Mouse (Mus musculus) spleen, adult 2 months (tissue): Measurements from ENCODE around the gene Cnpy1. TPM values are rescaled to one million over a fixed set of nuclear protein-coding genes. Genes with fewer than 3 reads are reported as not detected.

Source experiments
- DNase-seq, 2 experiments: peaks; one replicate each; pipeline versions ENCODE4 v3.0.0 to v3.0.0-alpha.2; 2012 to 2021; ENCODE audit warnings: low spot score in 2 of 2, low read depth in 1 of 2
- H3K27ac ChIP-seq: fragments of 200-500 bp; 2 replicates; pipeline ENCODE4 v1.5.1; 2012; ENCODE audit warnings: low read length, inconsistent platforms; ENCODE audit not compliant: insufficient read depth
- H3K27me3 ChIP-seq: fragments of 200-500 bp; 2 replicates; pipeline ENCODE4 v1.6.1; 2012; ENCODE audit warnings: mild to moderate bottlenecking, moderate library complexity, low read length, inconsistent platforms; ENCODE audit not compliant: control insufficient read depth, insufficient read depth
- H3K36me3 ChIP-seq: fragments of 200-500 bp; 2 replicates; pipeline ENCODE4 v1.6.1; 2012; ENCODE audit warnings: mild to moderate bottlenecking, low read length, inconsistent platforms; ENCODE audit not compliant: control insufficient read depth, insufficient read depth
- H3K4me1 ChIP-seq: fragments of 200-500 bp; 2 replicates; pipeline ENCODE4 v1.6.1; 2011; ENCODE audit warnings: inconsistent platforms; ENCODE audit not compliant: control insufficient read depth, insufficient read depth, insufficient read length
- H3K4me3 ChIP-seq: fragments of 200-500 bp; 2 replicates; pipeline ENCODE4 v1.5.1; 2011; ENCODE audit warnings: mild to moderate bottlenecking, inconsistent platforms; ENCODE audit not compliant: insufficient read depth, insufficient read length; ENCODE audit errors: extremely low read depth
- CTCF ChIP-seq: fragments of 200-500 bp; IDR thresholded peaks from 2 replicates; pipeline ENCODE4 v1.5.1; 2011; ENCODE audit warnings: mild to moderate bottlenecking, inconsistent platforms; ENCODE audit not compliant: insufficient read depth, insufficient read length, insufficient replicate concordance; ENCODE audit errors: extremely low read depth
- POLR2A ChIP-seq: fragments of 200-500 bp; IDR thresholded peaks from 2 replicates; pipeline ENCODE4 v1.6.1; 2011; ENCODE audit warnings: low read depth, low read length, inconsistent platforms
- WGBS: fragments of 180-500 bp; shearing (Covaris S2); methylation state at CpG from one replicate; pipeline ENCODE4 v1.1.7; 2018; 5-methylcytosine and 5-hydroxymethylcytosine counted together
- polyA plus RNA-seq: library from polyadenylated mRNA; depleted of rRNA; stranded (reverse); fragments of >200 nt; gene quantifications from 2 replicates; pipeline ENCODE4 v1.2.3, GENCODE M21; 2012

Gene Cnpy1
- polyA plus RNA-seq, 1 experiment, result not detected

GRCm38 (mm10) chr5:28241423-28241822 lies 4.2 kb downstream of the Cnpy1 start:
- TF ChIP-seq CTCF (no peak), POLR2A (no peak)
- no peaks in the 10 kb centered on the region for H3K27me3 ChIP-seq
- WGBS, result 85% methylated on average over 4 of the region's 4 CpGs

DNA sequence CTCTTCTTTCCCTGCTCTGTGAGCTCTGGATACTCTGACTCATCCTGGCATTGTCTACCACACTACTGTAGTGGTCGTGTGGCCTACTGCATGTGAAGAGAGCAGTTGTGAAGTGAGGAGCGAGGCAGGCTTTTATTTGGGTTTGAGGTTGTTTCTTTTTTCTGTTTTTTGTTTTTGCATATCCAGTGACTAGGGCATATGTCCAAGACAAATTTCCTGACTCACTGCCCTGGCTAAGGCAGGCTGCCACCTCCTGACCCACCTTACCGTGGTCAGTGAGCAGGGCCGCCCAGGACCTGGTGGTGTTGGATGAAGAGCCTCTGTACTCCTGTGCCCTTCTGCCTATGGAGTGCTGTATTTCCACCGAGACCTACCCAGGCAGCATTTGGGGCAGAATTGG lies 5.8 kb downstream of the Cnpy1 start:
- Histone ChIP-seq H3K4me1 (no peaks in the 10 kb centered on the region), H3K4me3 (no peak overlapping the region), H3K36me3 (no peaks in the 10 kb centered on the region), H3K27me3 (no peaks in the 10 kb centered on the region), H3K27ac (no peak overlapping the region)
- WGBS, result 81% methylated on average over 5 of the region's 5 CpGs
- TF ChIP-seq CTCF (no peak), POLR2A (no peak)
- no peak for DNase-seq

More at GRCm38 (mm10) chr5:28241423-28241822, 4.2 kb downstream of the Cnpy1 start:
- no peak for DNase-seq
- H3K27ac ChIP-seq, result no peak overlapping the region
- H3K4me3 ChIP-seq, result no peak overlapping the region
- H3K4me1 ChIP-seq, result no peaks in the 10 kb centered on the region
- H3K36me3 ChIP-seq, result no peaks in the 10 kb centered on the region

DNA sequence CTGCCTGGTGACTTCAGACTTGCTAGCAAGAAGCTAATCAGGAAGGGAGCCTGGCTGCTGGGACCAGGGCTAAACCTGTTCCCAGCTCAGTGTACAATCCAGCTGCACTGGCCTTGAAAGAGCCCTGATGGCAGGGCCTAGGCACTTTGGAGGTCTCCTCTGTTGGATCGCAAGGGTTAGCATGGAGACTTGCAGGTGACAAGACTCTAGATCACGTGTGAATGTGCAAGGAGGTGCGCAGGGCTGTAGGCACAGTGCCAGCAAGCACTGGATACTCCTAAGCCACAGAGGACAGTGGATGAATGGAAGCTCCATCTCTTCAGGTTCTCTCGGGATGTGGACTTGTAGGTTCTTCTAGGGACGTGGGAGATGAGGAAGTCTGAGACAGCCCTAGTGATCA lies 6.7 kb downstream of the Cnpy1 start:
- WGBS, result 88% methylated on average over 5 of the region's 5 CpGs
- Histone ChIP-seq H3K36me3 (no peaks in the 10 kb centered on the region), H3K4me1 (no peaks in the 10 kb centered on the region), H3K4me3 (no peak overlapping the region), H3K27me3 (no peaks in the 10 kb centered on the region), H3K27ac (no peak overlapping the region)
- DNase-seq, result no peak
- TF ChIP-seq POLR2A (no peak), CTCF (no peak)

DNA sequence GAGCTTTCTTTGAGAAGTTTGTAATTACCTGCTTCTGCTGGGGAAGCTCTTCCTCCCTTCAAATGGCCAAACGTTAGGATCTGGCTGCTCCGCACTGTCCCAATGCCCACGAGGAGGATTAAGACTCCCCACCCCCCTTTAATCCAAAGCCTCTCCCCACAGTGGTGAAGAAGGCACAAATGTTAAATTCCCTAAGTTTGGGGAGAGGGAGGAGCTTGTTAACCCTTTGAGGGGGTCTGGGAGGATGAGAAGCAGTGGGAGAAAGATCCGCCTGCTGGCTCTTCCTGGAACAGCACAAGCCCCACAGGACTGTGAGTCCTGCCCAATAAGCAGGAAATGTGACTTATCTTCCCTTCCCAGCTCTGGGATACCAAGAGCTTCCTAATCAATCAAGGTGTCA lies 7.5 kb downstream of the Cnpy1 start:
- WGBS, result 52% methylated on average over 4 of the region's 4 CpGs
- Histone ChIP-seq H3K4me1 (no peaks in the 10 kb centered on the region), H3K36me3 (no peaks in the 10 kb centered on the region), H3K27me3 (no peaks in the 10 kb centered on the region), H3K4me3 (no peak overlapping the region), H3K27ac (no peak overlapping the region)
- TF ChIP-seq POLR2A (no peak), CTCF (no peak)
- DNase-seq, result no peak

DNA sequence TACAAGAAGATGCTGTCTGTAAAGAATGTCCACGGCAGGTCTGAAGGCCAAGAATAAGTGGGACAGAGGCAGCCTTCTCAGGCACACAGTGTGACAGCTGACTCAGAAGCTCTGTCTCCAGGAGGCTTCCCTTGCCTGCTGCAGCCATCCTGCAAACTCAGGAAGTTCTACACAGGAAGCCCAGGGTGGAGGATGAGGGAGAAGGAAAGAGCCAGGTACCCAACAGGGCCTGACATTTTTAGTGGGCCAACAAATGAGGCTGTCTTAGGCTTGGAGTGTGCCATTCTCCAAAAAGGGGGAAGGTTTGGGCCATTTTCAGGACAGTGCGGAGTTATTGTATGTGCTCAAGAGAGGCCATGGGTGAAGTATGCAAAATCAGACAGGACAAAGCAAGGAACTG lies 7.9 kb downstream of the Cnpy1 start:
- no peaks in the 10 kb centered on the region for H3K36me3 ChIP-seq
- H3K4me1 ChIP-seq, result no peaks in the 10 kb centered on the region
- no peak overlapping the region for H3K4me3 ChIP-seq
- no peak for DNase-seq
- no peak overlapping the region for H3K27ac ChIP-seq
- WGBS, result 89% methylated on average over 2 of the region's 2 CpGs
- TF ChIP-seq POLR2A, result no peak
- TF ChIP-seq CTCF, result no peak
- H3K27me3 ChIP-seq, result no peaks in the 10 kb centered on the region

- Histone ChIP-seq H3K27me3 (no peaks in the 10 kb centered on the region), H3K4me3 (no peak overlapping the region), H3K36me3 (no peaks in the 10 kb centered on the region), H3K4me1 (no peaks in the 10 kb centered on the region), H3K27ac (no peak overlapping the region)
- 63% methylated on average over 4 of the region's 4 CpGs for WGBS
- no peak for TF ChIP-seq CTCF
- no peak for TF ChIP-seq POLR2A
- DNase-seq, result no peak
These were observed 8.6 kb downstream of the Cnpy1 start for GRCm38 (mm10) chr5:28237055-28237454.

GRCm38 (mm10) chr5:28236098-28236497 lies 9.5 kb downstream of the Cnpy1 start:
- Histone ChIP-seq H3K27me3 (no peaks in the 10 kb centered on the region), H3K36me3 (no peaks in the 10 kb centered on the region), H3K4me3 (no peak overlapping the region), H3K4me1 (no peaks in the 10 kb centered on the region), H3K27ac (no peak overlapping the region)
- WGBS, result 74% methylated on average over 6 of the region's 6 CpGs
- TF ChIP-seq CTCF, result no peak
- TF ChIP-seq POLR2A, result no peak
- DNase-seq, result no peak
